Mouse (Mus musculus): ENCODE data around the gene Mgme1.

Mgme1 gene

GRCm38 (mm10) chr2:144305721-144306294 lies 35.3 kb downstream of the Mgme1 start:
- DNase-seq (ENCODE audit: low read depth): no peak

DNA sequence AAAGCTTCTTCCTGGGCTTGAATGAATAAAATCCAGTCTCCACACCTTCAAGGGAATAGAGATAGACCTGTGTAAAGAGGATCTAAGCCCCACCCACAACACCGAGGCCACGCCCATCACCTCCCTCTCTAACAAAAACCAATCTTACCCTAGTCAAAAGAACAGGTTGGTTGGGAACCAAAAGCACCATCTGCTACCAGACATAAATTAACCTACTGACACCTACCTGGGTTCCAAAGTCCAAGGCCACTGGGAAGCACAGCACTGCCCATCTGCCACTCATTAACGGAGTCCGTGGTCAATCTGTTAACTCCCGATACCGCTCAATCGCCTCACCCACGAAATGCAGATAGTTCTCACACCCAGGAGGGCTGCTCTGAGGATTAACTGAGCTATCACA lies 38.1 kb downstream of the Mgme1 start:
- no peak for DNase-seq (ENCODE audit: low read depth)

DNA sequence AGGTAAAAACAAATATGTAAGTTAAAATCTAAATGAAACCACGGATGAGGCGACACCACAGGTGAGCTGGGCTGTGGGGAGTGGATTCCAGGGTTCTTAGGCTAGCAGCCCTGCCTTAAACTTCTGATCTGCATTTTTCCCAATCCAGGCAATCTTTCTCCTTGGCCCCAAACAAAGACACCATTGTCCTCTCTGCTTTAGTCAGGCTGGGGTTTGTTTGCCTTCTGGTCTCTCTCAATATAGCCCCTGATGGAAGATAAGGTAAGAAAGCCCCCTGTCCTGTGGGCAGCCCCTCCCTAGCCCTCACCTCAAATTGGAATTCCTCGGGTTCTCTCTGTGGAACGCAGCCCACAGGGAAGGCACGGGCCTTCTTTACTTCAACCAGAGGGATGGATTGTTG lies 39.8 kb downstream of the Mgme1 start:
- no peak for DNase-seq (ENCODE audit: low read depth)

DNA sequence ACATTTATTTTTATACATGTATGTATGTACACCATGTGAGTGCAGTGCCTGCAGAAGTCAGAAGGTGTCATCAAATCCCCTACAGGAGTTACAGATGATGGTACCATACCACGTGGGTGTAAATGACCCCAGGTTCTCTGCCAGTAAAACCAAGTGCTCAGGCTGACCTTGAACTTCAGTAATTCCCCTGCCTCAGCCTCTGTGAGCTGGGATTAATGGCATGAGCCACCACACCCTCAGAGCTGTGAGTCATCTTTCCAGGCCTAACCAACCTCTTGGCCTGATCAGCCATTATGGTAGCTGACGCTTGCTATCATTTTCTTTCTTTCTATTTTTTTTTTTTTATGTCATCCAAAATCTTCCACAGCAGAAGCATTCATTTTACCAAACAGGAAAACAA lies 40.9 kb downstream of the Mgme1 start:
- DNase-seq (ENCODE audit: low read depth): no peak

GRCm38 (mm10) chr2:144324218-144324617 lies 53.8 kb downstream of the Mgme1 start:
- DNase-seq (ENCODE audit: low read depth): no peak

DNA sequence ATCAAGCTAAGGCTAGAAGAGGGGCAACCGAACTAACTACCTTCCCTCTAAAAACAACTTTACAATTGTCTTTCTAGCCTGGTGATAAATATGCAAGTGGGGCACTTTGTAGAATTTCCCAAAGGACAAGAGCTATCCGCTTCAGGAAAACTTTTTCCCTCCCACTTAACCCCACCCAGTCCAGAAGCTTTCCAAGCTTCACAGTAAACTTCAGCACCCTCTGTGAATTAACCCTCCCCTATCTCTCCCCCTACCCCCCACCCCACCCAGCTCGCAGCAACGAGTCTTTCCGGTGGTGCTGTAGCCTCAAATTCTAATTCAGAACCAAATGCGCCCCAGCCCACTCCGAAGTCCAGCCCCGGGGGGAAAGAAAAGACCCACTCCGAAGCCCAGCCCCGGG lies 59.0 kb downstream of the Mgme1 start:
- no peak for DNase-seq (ENCODE audit: low read depth)

DNA sequence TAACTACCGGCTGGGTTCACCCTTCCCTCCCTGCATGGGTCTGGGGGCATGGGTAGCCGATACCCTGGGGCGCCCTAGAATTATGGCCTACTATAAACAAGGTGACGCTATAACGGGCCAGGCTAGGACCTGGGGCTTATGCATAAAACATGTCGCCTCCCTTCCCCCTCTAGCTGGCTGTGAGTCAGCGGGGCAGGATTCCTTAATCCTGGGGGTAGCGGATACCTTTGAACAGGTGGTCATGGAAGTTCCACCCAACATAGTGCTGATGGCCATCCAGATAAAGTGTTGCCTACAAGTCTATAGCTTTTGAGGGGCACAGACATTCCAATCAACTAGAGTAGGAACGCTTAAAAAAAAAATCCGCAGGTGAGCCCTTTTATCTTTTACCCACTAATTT lies 59.5 kb downstream of the Mgme1 start:
- DNase-seq (ENCODE audit: low read depth): no peak

GRCm38 (mm10) chr2:144330352-144330959 lies 60.0 kb downstream of the Mgme1 start:
- no peak for DNase-seq (ENCODE audit: low read depth)

All from NIH3T3 (cell line).